8 mouse cellular contexts compared by ENCODE assay signal in the genomic region with DNA sequence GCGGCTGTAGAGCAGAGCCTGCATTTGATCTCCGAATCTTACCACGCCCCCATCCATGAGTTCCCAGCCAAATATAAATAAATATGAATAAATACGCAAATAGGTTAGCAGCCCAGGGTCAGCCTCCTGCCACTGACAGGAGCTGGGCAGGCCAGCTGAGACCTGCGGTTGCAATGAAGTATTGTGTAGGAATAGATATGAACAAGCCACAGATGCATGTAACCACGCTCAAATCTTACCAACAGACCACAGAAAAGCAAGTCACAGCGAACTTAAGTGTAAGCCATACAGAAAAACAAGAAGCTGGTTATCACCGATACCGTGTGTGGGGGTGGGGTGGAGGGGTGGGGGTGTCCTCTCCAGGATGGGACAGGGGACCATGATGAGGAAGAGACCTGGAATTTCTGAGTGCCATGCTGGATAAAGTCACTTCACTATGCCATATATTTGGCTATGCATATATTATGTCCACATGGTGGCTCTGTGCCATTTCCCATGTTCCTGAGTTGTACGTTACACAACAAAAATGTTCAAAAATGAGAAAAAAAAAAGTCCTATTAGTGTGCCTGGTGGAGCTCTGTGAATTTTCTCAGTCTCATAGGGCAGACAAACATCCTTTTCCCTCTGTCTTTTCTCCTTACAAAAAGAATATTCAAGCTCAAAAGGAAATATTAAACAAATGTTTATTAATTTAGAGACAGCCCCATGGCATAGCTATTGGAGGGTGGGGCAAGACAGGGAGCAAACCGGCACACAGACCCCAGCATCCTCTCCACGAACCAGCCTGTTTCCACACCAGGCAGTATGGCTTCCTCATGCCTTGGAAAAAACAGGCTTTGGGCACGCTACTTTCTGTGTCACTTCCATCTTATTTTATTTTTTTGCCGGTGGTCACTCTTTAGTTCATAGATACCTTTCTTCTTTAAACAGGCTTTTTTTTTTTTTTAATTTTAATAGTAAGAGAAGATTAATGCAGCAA. TPM values are rescaled to one million over a fixed set of nuclear protein-coding genes. Genes with fewer than 3 reads are reported as not detected.
DNase-seq lines count a peak whose midpoint lies in the region; ATAC-seq lines count a peak whose summit lies in the region.

No protein-coding gene starts in this region.

- 0 out of 2 replicates have a peak, but pooled peaks cover 6% of the 10 kb centered on the region for H3K27me3 ChIP-seq in heart, embryonic 13.5 days (replicated peaks)
- peaks cover 3% of the 10 kb centered on the region; the same call in 1 of the 2 replicates for H3K27me3 ChIP-seq in hindbrain, embryonic 11.5 days (ENCODE audit: control insufficient read depth, insufficient read depth, low read length)
- peaks cover 20% of the 10 kb centered on the region for H3K27me3 ChIP-seq in midbrain, embryonic 10.5 days (ENCODE audit: low read depth, poor library complexity, severe bottlenecking)

- H3K9me3 ChIP-seq in heart, embryonic 13.5 days = no peaks in the 10 kb centered on the region
- H3K9me3 ChIP-seq in hindbrain, embryonic 11.5 days (ENCODE audit: control insufficient read depth, low read length) = no peaks in the 10 kb centered on the region
- no peaks in the 10 kb centered on the region for H3K9me3 ChIP-seq in midbrain, embryonic 10.5 days (replicated peaks)

- H3K4me3 ChIP-seq in heart, embryonic 13.5 days = peak overlapping the region; percentile 48
- peak overlapping the region; percentile 33; the same call in 1 of the 2 replicates for H3K4me3 ChIP-seq in hindbrain, embryonic 11.5 days (ENCODE audit: low read depth, low read length)
- H3K4me3 ChIP-seq in midbrain, embryonic 10.5 days = peak overlapping the region; percentile 52

- H3K9ac ChIP-seq in heart, embryonic 13.5 days = peak overlapping the region; percentile 79
- H3K9ac ChIP-seq in hindbrain, embryonic 11.5 days (ENCODE audit: low read depth, low read length) = no peak overlapping the region; the same call in 1 of the 2 replicates

- H3K36me3 ChIP-seq in heart, embryonic 13.5 days = no peaks in the 10 kb centered on the region
- H3K36me3 ChIP-seq in hindbrain, embryonic 11.5 days (ENCODE audit: control insufficient read depth, insufficient read depth, low read length) = no peaks in the 10 kb centered on the region
- no peaks in the 10 kb centered on the region for H3K36me3 ChIP-seq in midbrain, embryonic 10.5 days

- H3K4me2 ChIP-seq in heart, embryonic 13.5 days = peak overlapping the region; percentile 75
- H3K4me2 ChIP-seq in hindbrain, embryonic 11.5 days (replicated peaks; ENCODE audit: low read depth, low read length) = no peak overlapping the region; the same call in 1 of the 2 replicates

- 37% methylated on average over 14 of the region's 14 CpGs for WGBS in heart, embryonic 13.5 days
- WGBS in hindbrain, embryonic 11.5 days = 48% methylated on average over 14 of the region's 14 CpGs
- WGBS in midbrain, embryonic 10.5 days = 52% methylated on average over 14 of the region's 14 CpGs

- H3K27ac ChIP-seq in heart, embryonic 13.5 days (replicated peaks) = peak overlapping the region; percentile 76
- H3K27ac ChIP-seq in hindbrain, embryonic 11.5 days (ENCODE audit: low read depth, low read length) = no peak overlapping the region; the same call in 1 of the 2 replicates
- H3K27ac ChIP-seq in midbrain, embryonic 10.5 days (replicated peaks) = peak overlapping the region; percentile 84

- H3K4me1 ChIP-seq in heart, embryonic 13.5 days = peaks cover 43% of the 10 kb centered on the region
- 0 out of 2 replicates have a peak, but pooled peaks cover 2% of the 10 kb centered on the region for H3K4me1 ChIP-seq in hindbrain, embryonic 11.5 days (replicated peaks; ENCODE audit: control insufficient read depth, insufficient read depth, low read length)
- H3K4me1 ChIP-seq in midbrain, embryonic 10.5 days = peaks cover 60% of the 10 kb centered on the region

- no peak for ATAC-seq in heart, embryonic 13.5 days (ENCODE audit: extremely low read depth, insufficient number of reproducible peaks, low FRiP score, low TSS enrichment)
- no peak for ATAC-seq in hindbrain, embryonic 11.5 days (ENCODE audit: low FRiP score)

- DNase-seq in heart, adult 8-10 months (ENCODE audit: low spot score) = no peak
- DNase-seq in NIH3T3 (ENCODE audit: low read depth) = peak; percentile 27
- peak; percentile 10 for DNase-seq in hindbrain, embryonic 11.5 days (ENCODE audit: low spot score)
- DNase-seq in midbrain, embryonic 10.5 days (ENCODE audit: low spot score) = no peak
- DNase-seq in B cell, adult 2 months = no peak
- DNase-seq in right cerebral cortex, postnatal 36 days (ENCODE audit: low spot score in 2 of 2) = no peak
- DNase-seq in embryo, embryonic 10 days (ENCODE audit: low spot score) = no peak

RNA-seq across cellular contexts. Expression of a gene that starts 28.2 kb away (rescaled TPM):
- 2.8 and 3.0 TPM in 2 replicates for polyA plus RNA-seq in heart, embryonic 13.5 days (2015; fragmentation: Nextera tagmentation; extraction: Ambion mirVana)
- total RNA-seq in heart, adult 8-10 months (2022) = 10 to 100 TPM; 14.7 to 18.1 (median 16.2) TPM
- 5.8 and 7.0 TPM in 2 replicates for polyA plus RNA-seq in hindbrain, embryonic 11.5 days (2014; fragmentation: Nextera tagmentation; extraction: Ambion mirVana)
- polyA plus RNA-seq in midbrain, embryonic 10.5 days (2016; fragmentation: Nextera tagmentation; extraction: Ambion mirVana) = 2.9 and 3.4 TPM in 2 replicates

RNA-seq across cellular contexts. Expression of a gene that starts 33.8 kb away (rescaled TPM):
- 25.2 and 33.6 TPM in 2 replicates for polyA plus RNA-seq in heart, embryonic 13.5 days (2015; fragmentation: Nextera tagmentation; extraction: Ambion mirVana)
- total RNA-seq in heart, adult 8-10 months (2022) = 10 to 100 TPM; 53.7 to 69.1 (median 61.2) TPM
- 19.3 and 34.5 TPM in 2 replicates for polyA plus RNA-seq in hindbrain, embryonic 11.5 days (2014; fragmentation: Nextera tagmentation; extraction: Ambion mirVana)
- polyA plus RNA-seq in midbrain, embryonic 10.5 days (2016; fragmentation: Nextera tagmentation; extraction: Ambion mirVana) = 36.9 and 37.1 TPM in 2 replicates

Comparison
In these comparisons a context has a peak if more than half of its experiments do, and no peak if none do; other contexts are left out.
1. DNase-seq: peak in NIH3T3 (single experiment) and hindbrain, embryonic 11.5 days (single experiment); none in heart, adult 8-10 months (single experiment), midbrain, embryonic 10.5 days (single experiment), B cell, adult 2 months (0 of 2), right cerebral cortex, postnatal 36 days (0 of 2) and embryo, embryonic 10 days (single experiment).
2. Peak in every context shown above with its lines, with median percentiles within 50 percentile points of each other: H3K4me3 ChIP-seq.